Mouse (Mus musculus) induced T-regulatory cell, adult 2 months (primary cell): Measurements from ENCODE around the gene Olfr963.
A peak's percentile ranks its signal among the peaks of the same experiment; 100 is the strongest.
"Not testable (repeated sequence)": the region's sequence is repeated elsewhere in the genome, so short reads cannot be mapped to it uniquely, and the experiment has no call there.

Experiments
- DNase-seq: peaks from one replicate; pipeline ENCODE4 v3.0.0-alpha.2; 2012; ENCODE audit warnings: low read depth

The Olfr963 gene

DNA sequence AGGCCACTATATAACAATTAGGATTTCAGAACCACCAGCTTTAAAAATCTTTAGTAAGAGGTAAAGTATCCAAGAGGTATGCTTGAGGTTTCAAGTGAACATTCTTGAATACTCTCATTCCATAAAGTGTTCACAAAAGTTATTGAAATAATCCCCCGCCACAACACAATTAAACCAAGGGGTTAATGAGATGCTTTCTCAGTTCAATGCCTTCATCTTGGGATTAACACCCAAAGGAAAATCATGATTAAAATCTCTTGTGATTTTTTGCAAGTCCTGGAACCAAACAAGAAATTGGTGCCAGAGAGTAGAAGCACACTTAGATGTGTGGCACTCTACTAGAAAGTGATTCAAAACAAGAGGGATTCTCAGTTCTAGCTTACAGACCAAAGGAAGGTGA lies at the start of gene Olfr963:
Gene Olfr963, plus strand, starts transcription at position 301 of the 400 bp plus-strand sequence.
- DNase-seq = no peak

GRCm38 (mm10) chr9:39621073-39621472 lies 45.9 kb upstream of the Olfr963 start, which contains the start of gene Olfr960:
Gene Olfr960 (plus strand): TSS chr9:39621373.
- DNase-seq = no peak

- no peak for DNase-seq
Measured at GRCm38 (mm10) chr9:39623783-39624182, 43.2 kb upstream of the Olfr963 start.

GRCm38 (mm10) chr9:39624711-39625110 lies 42.3 kb upstream of the Olfr963 start:
- no peak for DNase-seq

- DNase-seq = no peak
Measured at GRCm38 (mm10) chr9:39629069-39629468, 37.9 kb upstream of the Olfr963 start.

DNA sequence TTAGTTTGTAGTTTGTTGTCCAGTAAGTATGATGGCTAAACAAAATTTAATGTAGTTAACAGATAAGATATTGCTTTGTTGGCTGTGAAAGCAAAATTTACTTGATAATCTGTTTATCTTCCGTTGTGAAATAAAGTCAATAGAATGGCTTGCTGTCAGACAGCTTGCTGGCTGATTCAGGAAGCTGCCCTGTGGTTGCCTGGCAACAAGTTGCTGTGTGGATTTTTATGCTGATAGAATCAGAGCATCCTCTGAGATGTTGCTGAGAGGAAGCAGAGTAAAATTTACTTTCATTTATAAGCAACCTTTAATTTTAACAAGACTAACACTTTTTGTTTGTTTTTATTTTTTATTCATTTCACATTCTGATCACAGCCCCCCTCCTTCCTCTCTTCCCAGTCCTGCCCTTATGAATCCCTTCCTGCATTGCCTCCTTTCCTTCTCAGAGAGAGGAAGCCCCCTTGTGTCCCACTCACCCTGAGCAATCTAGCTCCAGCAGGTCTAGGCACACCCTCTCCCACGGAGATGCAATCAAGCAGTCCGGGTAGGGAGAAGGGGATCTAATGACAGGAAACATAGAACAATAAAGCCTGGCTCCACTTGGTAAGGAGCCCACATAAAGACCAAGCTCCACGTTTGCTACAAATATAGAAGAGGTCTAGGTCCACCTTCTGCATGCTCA lies 33.0 kb upstream of the Olfr963 start:
- DNase-seq = no peak

GRCm38 (mm10) chr9:39644785-39645184 lies 22.2 kb upstream of the Olfr963 start, which contains the start of gene Olfr961:
Gene Olfr961 (plus strand): TSS chr9:39645085.
- no peak for DNase-seq

DNA sequence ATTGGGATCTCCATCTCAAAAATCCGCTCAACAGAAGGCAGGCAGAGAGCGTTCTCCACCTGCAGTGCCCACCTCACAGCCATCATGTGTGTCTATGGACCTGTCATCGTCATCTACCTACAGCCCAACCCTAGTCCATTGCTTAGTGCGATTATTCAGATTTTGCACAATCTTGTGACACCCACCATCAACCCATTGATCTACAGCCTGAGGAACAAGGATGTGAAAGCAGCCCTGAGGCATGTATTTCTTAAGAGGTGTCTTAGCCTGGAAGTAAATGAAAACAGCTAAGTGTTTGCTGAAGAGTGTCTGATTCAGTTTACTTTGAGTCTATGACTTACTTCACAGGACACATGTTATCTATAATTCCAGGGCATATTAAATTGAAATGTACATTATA lies 19.6 kb upstream of the Olfr963 start:
- no peak for DNase-seq

DNA sequence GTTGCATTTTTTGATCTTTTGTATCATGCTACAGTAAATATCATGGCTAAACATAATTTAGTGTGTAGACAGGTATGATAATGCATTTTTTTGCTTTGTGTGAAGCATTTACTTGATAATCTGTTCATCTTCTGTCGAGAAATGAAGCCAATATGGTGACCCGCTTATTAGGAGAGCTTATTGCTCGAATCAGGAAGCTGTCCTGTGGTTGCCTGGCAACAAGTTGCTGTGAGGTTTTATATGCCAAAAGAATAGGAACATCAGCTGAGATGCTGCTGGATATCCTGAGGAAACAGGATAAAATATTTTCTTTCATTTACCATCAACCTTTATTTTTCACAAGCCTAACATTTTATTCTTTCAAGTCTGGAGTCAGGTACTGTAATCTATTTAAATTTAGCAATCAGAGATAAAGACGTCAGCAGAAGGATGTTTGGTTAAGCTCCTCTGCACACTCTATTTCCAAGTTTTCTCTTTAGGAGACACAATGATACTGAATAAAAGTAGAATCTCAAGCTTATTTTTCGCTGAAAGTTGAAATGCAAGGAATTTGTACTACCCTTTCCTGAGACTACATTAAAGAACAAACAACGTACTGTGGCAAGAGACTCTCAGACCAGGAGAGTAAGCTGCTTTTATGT lies 12.1 kb upstream of the Olfr963 start:
- DNase-seq = no peak

GRCm38 (mm10) chr9:39669723-39670122 lies 2.7 kb downstream of the Olfr963 start:
- no peak for DNase-seq

- DNase-seq = no peak
Measured at GRCm38 (mm10) chr9:39674820-39675219, 7.8 kb downstream of the Olfr963 start.

DNA sequence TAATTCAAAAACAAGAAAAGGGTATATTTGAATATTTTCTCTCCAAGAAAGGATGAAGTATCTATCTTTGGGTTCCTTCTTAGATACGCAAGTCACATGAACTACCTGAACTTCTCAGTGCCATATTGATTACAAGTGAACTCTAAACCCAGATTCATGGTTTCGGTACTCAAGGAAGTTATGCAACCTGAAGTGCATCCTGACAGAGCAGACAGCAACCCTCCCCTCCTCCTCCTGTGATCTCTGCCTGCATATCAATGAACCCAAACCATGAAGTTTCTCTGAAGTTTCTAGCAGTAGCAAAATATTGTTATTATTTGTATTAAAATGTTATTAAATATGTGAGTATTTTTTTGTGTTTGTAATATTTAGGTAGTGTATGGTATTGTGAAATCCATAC lies 11.6 kb downstream of the Olfr963 start:
- DNase-seq = no peak

DNA sequence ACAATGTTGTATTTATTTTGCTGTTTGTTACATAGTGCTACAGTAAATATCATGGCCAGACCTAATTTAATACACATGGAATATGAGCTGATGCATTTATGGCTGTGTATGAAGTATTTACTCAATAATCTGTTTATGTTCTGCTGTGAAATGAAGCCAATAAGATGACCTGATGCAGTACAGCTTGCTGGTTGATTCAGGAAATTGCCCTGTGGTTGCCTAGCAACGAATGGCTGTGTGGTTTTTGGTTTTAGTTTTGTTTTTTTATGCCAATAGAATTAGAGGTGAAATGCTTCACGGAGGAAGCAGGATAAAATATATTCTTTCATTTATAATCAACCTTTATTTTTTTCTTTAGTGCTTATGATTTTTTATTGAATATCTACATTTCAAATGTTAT lies 12.3 kb downstream of the Olfr963 start:
- peak; percentile 2 for DNase-seq

GRCm38 (mm10) chr9:39701123-39701522 lies 34.1 kb downstream of the Olfr963 start:
- DNase-seq = not testable (repeated sequence)

GRCm38 (mm10) chr9:39707017-39707416 lies 40.0 kb downstream of the Olfr963 start, which contains the start of gene Olfr149:
Gene Olfr149 (minus strand): TSS chr9:39707117.
- DNase-seq = no peak

- no peak for DNase-seq
Measured at GRCm38 (mm10) chr9:39708958-39709357, 42.0 kb downstream of the Olfr963 start.

DNA sequence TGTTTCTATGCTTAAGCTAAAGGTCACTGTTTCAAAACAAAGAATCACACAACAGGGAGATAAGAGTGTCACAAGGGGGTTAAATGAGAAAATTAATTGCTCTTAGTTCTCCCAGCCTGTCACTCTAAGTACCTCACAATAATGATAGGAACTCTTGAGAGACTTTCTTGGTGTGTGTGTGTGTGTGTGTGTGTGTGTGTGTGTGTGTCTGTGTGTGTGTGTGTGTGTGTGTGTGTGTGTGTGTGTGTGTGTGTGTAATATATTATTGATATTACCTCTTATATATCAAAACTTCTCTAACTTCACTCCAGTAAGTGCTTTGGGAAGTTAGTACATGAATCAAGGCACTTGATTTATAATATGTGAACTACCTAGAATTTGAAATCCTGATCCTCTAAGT lies 44.0 kb downstream of the Olfr963 start, which contains the start of gene Olfr965:
Gene Olfr965, plus strand, starts transcription at position 301 of the 400 bp plus-strand sequence.
- DNase-seq = no peak
